ENCODE assay signal across 18 mouse cellular contexts in genomic region chr17:70470970-70471371, GRCm38 (mm10).
A peak's percentile ranks its signal among the peaks of the same experiment; 100 is the strongest.
DNase-seq lines count a peak whose midpoint lies in the region; ATAC-seq and TF ChIP-seq lines count a peak whose summit lies in the region.
"Had no signal": no experiment of that assay in that cellular context is flagged by ENCODE, and none has a peak within 500 bp of the region (broad histone marks: within the 10 kb centered on the region; RNA-seq: fewer than 3 reads in every experiment).

No protein-coding gene starts in this region.

- TF ChIP-seq CTCF in intestine, postnatal 0 days (IDR thresholded peaks at IDR 0.05; ENCODE audit: low read depth): no peak
- no peak for TF ChIP-seq CTCF in stomach, postnatal 0 days (IDR thresholded peaks at IDR 0.05; ENCODE audit: low read depth)

- no peaks in the 10 kb centered on the region for H3K9me3 ChIP-seq in intestine, embryonic 14.5 days (ENCODE audit: control insufficient read depth, low read length)
- H3K9me3 ChIP-seq in intestine, postnatal 0 days (ENCODE audit: control insufficient read depth): no peaks in the 10 kb centered on the region
- no peaks in the 10 kb centered on the region for H3K9me3 ChIP-seq in stomach, postnatal 0 days (ENCODE audit: control insufficient read depth, low read length)
- H3K9me3 ChIP-seq in heart, embryonic 12.5 days (replicated peaks): no peaks in the 10 kb centered on the region
- H3K9me3 ChIP-seq: forebrain, embryonic 13.5 days; hindbrain, embryonic 10.5 days; liver, embryonic 12.5 days; lung, embryonic 15.5 days; neural tube, embryonic 13.5 days had no signal

- no peaks in the 10 kb centered on the region for H3K27me3 ChIP-seq in intestine, embryonic 14.5 days (replicated peaks; ENCODE audit: control insufficient read depth, insufficient read depth, low read length)
- H3K27me3 ChIP-seq in intestine, postnatal 0 days (replicated peaks; ENCODE audit: control insufficient read depth, insufficient read depth, low read length): no peaks in the 10 kb centered on the region
- H3K27me3 ChIP-seq in stomach, postnatal 0 days (ENCODE audit: control insufficient read depth, insufficient read depth, low read length): no peaks in the 10 kb centered on the region
- no peaks in the 10 kb centered on the region for H3K27me3 ChIP-seq in heart, embryonic 12.5 days (replicated peaks)
- H3K27me3 ChIP-seq: forebrain, embryonic 13.5 days; liver, embryonic 12.5 days; lung, embryonic 15.5 days; neural tube, embryonic 13.5 days had no signal

- peak; percentile 42 for DNase-seq in intestine, embryonic 14.5 days (ENCODE audit: low spot score)
- DNase-seq in layer of hippocampus, postnatal 36 days: peak; percentile 70 to 71
- peak; percentile 42 to 60 for DNase-seq in right cerebral cortex, postnatal 10 days (ENCODE audit: low spot score in 2 of 2)
- no peak for DNase-seq in ovary, postnatal 10 days (ENCODE audit: low spot score)
- no peak for DNase-seq in stomach, postnatal 0 days (ENCODE audit: low spot score)
- DNase-seq: adrenal gland, adult 8-10 months; cerebellum, adult 8-10 months; embryo, embryonic 11 days had no signal

- no peak for ATAC-seq in intestine, embryonic 14.5 days (replicated peaks; ENCODE audit: low FRiP score, low TSS enrichment, low read depth)
- no peak for ATAC-seq in intestine, postnatal 0 days
- peak; percentile 61 for ATAC-seq in frontal cortex, adult (ENCODE audit: low TSS enrichment)
- no peak for ATAC-seq in stomach, postnatal 0 days (ENCODE audit: low FRiP score, low TSS enrichment)
- ATAC-seq in heart, embryonic 12.5 days (ENCODE audit: insufficient number of reproducible peaks, low FRiP score): no peak
- ATAC-seq: forebrain, embryonic 13.5 days; intestine, embryonic 16.5 days; liver, embryonic 12.5 days had no signal

- H3K4me1 ChIP-seq in intestine, embryonic 14.5 days (replicated peaks; ENCODE audit: control insufficient read depth, insufficient read depth, low read length): no peaks in the 10 kb centered on the region
- H3K4me1 ChIP-seq in intestine, postnatal 0 days (replicated peaks; ENCODE audit: control insufficient read depth, insufficient read depth, low read length): no peaks in the 10 kb centered on the region
- H3K4me1 ChIP-seq in stomach, postnatal 0 days (replicated peaks; ENCODE audit: control insufficient read depth, insufficient read depth): no peaks in the 10 kb centered on the region
- H3K4me1 ChIP-seq in heart, embryonic 12.5 days (replicated peaks): peaks cover 4% of the 10 kb centered on the region
- H3K4me1 ChIP-seq: forebrain, embryonic 13.5 days; hindbrain, embryonic 10.5 days; liver, embryonic 12.5 days; lung, embryonic 15.5 days; neural tube, embryonic 13.5 days had no signal

- no peak overlapping the region for H3K4me3 ChIP-seq in intestine, embryonic 14.5 days (ENCODE audit: low read depth, low read length)
- no peak overlapping the region for H3K4me3 ChIP-seq in intestine, postnatal 0 days (ENCODE audit: low read depth, low read length)
- H3K4me3 ChIP-seq in stomach, postnatal 0 days (ENCODE audit: low read depth, low read length): no peak overlapping the region
- no peak overlapping the region for H3K4me3 ChIP-seq in heart, embryonic 12.5 days
- H3K4me3 ChIP-seq: forebrain, embryonic 13.5 days; hindbrain, embryonic 10.5 days; liver, embryonic 12.5 days; lung, embryonic 15.5 days; neural tube, embryonic 13.5 days had no signal

- TF ChIP-seq EP300 in stomach, postnatal 0 days (optimal IDR thresholded peaks at IDR 0.05): no peak

- H3K36me3 ChIP-seq in intestine, embryonic 14.5 days (ENCODE audit: control insufficient read depth, insufficient read depth, low read length): no peaks in the 10 kb centered on the region
- H3K36me3 ChIP-seq in intestine, postnatal 0 days (ENCODE audit: control insufficient read depth, insufficient read depth): no peaks in the 10 kb centered on the region
- H3K36me3 ChIP-seq in stomach, postnatal 0 days (ENCODE audit: control insufficient read depth, insufficient read depth, low read length): no peaks in the 10 kb centered on the region
- no peaks in the 10 kb centered on the region for H3K36me3 ChIP-seq in heart, embryonic 12.5 days
- H3K36me3 ChIP-seq: hindbrain, embryonic 10.5 days; liver, embryonic 12.5 days; lung, embryonic 15.5 days; neural tube, embryonic 13.5 days had no signal

- H3K4me2 ChIP-seq in intestine, embryonic 14.5 days (ENCODE audit: low read length): no peak overlapping the region
- no peak overlapping the region for H3K4me2 ChIP-seq in intestine, postnatal 0 days (replicated peaks; ENCODE audit: low read depth)
- no peak overlapping the region for H3K4me2 ChIP-seq in stomach, postnatal 0 days (replicated peaks; ENCODE audit: low read depth)
- H3K4me2 ChIP-seq in heart, embryonic 12.5 days: no peak overlapping the region
- H3K4me2 ChIP-seq: forebrain, embryonic 13.5 days; liver, embryonic 12.5 days; lung, embryonic 15.5 days; neural tube, embryonic 13.5 days had no signal

- 69% methylated on average over 7 of the region's 7 CpGs for WGBS in intestine, embryonic 14.5 days
- WGBS in intestine, postnatal 0 days: 71% methylated on average over 7 of the region's 7 CpGs
- WGBS in stomach, postnatal 0 days: 72% methylated on average over 7 of the region's 7 CpGs
- 27% methylated on average over 7 of the region's 7 CpGs for WGBS in heart, embryonic 12.5 days

- H3K9ac ChIP-seq in intestine, embryonic 14.5 days (ENCODE audit: low read length): no peak overlapping the region
- H3K9ac ChIP-seq in intestine, postnatal 0 days (ENCODE audit: low read depth, low read length): no peak overlapping the region
- H3K9ac ChIP-seq in stomach, postnatal 0 days (ENCODE audit: low read length): no peak overlapping the region
- no peak overlapping the region for H3K9ac ChIP-seq in heart, embryonic 12.5 days
- H3K9ac ChIP-seq: forebrain, embryonic 13.5 days; liver, embryonic 12.5 days; lung, embryonic 15.5 days; neural tube, embryonic 13.5 days had no signal

- H3K27ac ChIP-seq in intestine, embryonic 14.5 days (ENCODE audit: low read depth): no peak overlapping the region
- H3K27ac ChIP-seq in intestine, postnatal 0 days (ENCODE audit: low read depth, low read length): no peak overlapping the region
- H3K27ac ChIP-seq in stomach, postnatal 0 days (replicated peaks): no peak overlapping the region
- H3K27ac ChIP-seq in heart, embryonic 12.5 days (ENCODE audit: poor library complexity, severe bottlenecking): no peak overlapping the region
- H3K27ac ChIP-seq: forebrain, embryonic 13.5 days; hindbrain, embryonic 10.5 days; kidney, postnatal 0 days; liver, embryonic 12.5 days; lung, embryonic 15.5 days; neural tube, embryonic 13.5 days had no signal

Comparison
In these comparisons a context has a peak if more than half of its experiments do, and no peak if none do; other contexts are left out.
1. DNase-seq: peak in intestine, embryonic 14.5 days (single experiment), layer of hippocampus, postnatal 36 days (2 of 2) and right cerebral cortex, postnatal 10 days (2 of 2); none in ovary, postnatal 10 days (single experiment) and stomach, postnatal 0 days (single experiment).